Mouse (Mus musculus) erythroid progenitor cell, adult 5-6 weeks (primary cell): ENCODE data around the gene 2700097O09Rik. TPM values are rescaled to one million over a fixed set of nuclear protein-coding genes. Genes with fewer than 3 reads are reported as not detected.
"Not testable (repeated sequence)": the region's sequence is repeated elsewhere in the genome, so short reads cannot be mapped to it uniquely, and the experiment has no call there.

Source experiments
- ATAC-seq: replicated peaks from 2 replicates; pipeline ENCODE4 v1.8.0; 2016; ENCODE audit warnings: moderate number of reproducible peaks, mild to moderate bottlenecking, moderate TSS enrichment, inconsistent platforms; ENCODE audit not compliant: poor library complexity, low FRiP score, severe bottlenecking
- total RNA-seq, 2 experiments: library from RNA; stranded (forward) in 1 of 2; stranded (reverse) in 1 of 2; fragments of 150-400 nt in 1 of 2; fragments of 186-747, 209-891 nt in 1 of 2; gene quantifications; 2 replicates each; pipeline versions ENCODE4 v1.2.3 to v1.2.4; 2015 to 2017; ENCODE audit warnings: low replicate concordance in 2 of 2

Gene 2700097O09Rik
- total RNA-seq, 2 experiments from 2014 or later = 6.7 to 27.2 TPM

DNA sequence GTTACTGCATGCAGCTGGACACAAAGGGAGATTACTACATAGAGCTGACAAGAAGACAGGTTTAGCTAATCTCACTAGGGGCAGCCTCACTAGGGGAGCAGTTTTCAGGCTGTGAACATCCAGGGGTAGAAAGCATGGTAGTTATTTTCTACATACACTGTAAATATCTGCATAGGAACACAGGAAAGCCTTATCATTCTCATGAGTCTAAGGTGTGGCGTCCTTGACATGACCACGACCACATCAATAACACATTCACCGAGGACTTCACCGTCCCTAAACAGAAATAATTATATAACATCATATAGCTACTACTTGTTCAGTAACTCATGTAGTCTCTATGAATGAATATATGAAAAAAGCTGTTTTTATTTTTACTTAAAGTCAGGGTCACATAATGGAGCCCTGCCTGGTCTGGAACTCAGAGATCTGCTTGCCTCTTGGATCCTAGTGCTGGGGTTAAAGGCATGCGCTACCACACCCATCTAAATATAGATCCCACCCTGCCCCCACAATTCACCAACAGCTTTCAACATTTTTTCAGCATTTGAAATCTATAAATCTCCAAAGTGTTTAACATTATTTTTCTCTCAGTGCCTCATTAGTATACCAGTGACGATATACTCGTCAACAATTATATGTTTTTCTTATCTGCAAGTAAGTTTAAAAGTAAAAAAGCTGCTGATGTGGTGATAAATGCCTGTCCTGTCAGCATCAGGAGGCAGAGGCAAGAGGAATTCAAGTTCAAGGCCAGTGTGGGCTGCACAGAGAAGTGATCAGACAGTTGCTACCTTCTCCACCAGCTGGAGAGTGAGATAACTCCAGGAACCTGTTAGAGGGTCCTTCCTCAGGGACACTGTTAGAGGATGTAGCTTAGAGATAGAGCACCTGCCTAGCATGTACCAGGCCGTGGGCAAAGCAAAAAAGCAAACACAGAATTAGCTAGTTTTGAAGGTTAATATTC, 28.4 kb downstream of the 2700097O09Rik start:
- peak; percentile 87 for ATAC-seq

DNA sequence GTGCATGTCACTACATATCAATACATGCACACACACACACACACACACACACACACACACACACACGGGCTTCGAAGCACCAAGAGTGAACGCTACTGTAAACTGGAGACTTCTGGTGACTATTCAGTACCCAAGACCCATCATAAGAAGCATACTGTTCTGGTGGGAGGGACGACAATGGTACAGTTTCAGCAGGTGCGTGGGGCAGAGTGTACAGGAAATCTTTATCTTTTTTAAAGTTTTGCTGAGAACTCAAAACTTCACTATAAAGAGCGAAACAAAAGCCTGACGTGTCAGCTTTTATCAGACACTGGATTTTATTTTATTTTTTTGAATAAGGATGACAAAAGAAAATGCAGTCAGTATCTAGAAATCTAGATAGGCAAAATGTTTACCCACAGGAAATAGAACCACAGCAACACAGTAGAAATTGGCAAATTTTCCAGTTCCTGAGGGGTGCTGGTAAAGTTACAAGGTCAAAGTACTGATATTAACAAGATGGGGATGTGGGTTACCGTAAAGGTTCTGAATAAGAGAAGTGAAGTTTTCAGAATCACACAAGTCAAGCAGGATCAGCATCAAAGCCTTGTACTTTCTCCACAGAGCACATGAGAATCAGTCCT, 30.1 kb downstream of the 2700097O09Rik start:
- no peak for ATAC-seq

DNA sequence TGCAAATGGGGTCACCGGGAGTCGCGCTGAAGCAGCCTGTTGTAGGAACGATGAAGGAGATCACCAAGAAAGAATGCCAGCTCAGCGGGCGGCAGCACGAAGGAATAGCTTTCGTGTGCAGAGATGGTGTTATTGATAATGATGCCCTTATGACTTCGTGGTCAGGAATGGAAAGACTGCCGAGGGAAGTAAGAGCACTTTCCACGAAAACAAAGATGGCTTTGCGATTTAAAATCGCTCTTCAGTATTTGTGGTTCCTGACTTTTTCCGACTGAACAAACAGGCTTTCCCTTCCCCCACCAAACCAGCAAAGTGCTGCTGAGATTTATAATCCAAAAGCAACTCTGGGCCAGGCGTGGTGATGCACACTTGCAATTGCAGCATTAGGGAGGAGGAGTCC, 38.9 kb downstream of the 2700097O09Rik start:
- no peak for ATAC-seq

DNA sequence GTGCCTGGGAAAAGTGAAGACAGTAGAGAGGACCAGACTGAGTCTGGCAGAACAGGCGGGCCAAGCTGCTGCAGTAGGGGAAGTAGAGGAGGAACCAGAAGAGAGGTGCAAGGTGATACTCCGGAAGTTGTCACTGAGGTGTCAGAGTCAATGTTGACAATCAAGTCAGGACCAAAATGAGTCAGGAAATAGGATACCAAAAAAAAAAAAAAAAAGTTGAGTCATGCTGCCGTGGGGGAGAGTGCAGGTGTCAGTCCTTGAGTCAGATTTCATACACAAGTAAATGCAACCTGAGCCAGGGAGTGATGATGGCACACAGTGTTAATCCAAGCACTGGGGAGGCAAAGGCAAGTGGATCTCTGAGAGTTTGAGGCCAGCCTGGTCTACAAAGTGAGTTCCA, 52.8 kb downstream of the 2700097O09Rik start:
- no peak for ATAC-seq

DNA sequence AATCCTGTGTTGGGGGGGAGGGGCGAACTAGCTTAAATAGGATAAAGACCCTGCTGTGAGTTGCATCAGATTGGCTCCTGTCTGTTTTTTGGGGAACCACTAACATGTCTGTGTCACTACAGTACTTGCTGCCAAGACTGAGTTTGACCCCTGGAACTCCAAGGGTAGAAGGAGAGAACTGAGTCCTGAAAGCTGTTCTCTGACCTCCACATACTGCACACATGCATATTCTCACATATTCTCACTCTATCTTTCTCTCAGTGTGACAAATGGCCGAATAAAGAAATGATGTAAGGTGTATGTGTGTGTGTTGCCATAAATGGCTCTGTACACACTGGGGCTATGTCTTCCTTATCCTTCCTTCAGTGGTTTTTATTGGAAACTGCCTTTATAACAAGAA, 56.6 kb downstream of the 2700097O09Rik start:
- no peak for ATAC-seq

DNA sequence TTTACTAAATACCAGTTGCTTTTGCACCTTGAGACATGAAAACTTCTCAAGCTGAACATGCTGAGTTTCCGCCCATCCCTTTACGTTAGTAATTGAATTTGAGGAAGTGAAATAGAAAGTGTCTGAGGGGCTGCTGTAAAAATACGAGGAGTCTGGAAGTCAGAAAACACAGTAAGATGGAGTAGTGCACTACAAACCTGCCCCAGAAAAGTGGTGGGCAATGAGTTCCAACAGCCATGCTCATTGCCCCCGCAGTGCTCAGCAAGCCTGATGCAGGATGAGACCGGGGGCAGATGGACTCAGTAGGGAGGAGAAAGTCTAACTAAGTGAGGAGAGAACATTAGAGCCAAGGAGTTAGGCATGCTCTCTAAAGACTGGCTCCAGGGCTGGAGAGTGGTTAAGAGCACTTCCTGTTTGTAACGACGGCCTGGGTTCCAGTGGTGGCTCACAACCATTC, 60.5 kb downstream of the 2700097O09Rik start:
- ATAC-seq = no peak

DNA sequence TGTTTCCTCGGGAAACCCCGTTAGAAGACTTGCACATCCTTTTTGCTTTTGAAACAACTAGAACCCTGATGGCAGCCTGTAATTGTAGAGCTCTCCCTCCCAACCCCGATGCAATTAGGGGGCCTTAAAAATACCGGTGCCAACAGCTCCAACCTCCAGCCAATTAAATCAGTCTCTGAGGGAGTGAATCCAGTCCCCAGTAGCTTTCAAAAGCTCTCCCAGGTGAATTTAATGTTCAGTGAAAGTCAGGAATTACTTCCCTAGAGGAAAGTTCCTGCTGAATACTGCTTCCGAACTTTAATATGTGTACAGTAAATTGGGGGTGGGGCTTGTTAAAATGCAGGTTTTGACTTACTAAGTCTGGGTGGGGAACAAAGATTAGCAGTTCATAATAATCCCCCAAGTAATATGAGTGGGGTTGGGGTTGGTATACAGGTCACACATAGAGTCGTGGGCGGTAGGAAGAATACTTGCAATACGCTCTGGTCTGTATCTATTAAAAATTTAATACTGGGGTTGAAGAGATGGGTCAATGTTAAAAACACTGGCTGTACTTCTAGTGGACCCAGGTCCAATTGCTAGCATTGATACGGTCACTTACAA, 62.7 kb downstream of the 2700097O09Rik start:
- ATAC-seq = no peak

DNA sequence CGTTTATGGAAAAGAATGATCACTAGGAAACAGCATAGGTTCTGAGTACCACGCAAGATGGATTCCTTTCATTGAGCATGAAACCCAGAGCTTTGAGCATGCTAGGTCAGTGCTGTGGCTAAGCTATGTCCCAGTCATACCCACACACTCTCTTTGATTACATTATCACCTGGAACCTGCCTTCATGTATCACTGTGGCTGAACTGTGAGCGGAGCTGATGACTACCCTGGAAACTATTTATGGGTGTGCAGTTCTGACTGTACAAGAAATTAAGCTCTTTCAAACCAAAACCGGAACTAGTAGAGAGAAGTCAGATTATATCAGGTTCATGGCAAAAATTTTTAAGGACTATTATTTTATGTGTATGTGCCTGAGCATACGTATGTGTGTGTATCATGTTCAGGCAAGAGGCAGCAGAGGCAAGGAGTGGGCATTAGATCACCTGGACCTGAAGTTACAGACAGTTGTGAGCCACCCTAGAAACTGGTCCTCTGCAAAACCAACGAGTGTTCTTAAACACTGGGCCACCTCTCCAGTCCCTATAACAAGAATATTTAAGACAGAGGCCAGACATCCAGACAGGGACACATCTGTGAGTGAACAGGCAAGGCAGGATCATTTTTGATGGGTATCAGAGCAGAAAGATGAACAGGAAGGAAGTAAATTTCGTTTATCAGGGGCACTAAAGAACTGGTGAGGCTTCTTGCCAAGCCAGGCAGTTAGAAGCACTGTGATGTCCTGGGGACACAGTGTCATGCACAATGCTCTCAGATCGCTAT, 63.4 kb downstream of the 2700097O09Rik start:
- ATAC-seq = 0 out of 2 replicates have a peak, but pooled peaks have one; percentile 39

DNA sequence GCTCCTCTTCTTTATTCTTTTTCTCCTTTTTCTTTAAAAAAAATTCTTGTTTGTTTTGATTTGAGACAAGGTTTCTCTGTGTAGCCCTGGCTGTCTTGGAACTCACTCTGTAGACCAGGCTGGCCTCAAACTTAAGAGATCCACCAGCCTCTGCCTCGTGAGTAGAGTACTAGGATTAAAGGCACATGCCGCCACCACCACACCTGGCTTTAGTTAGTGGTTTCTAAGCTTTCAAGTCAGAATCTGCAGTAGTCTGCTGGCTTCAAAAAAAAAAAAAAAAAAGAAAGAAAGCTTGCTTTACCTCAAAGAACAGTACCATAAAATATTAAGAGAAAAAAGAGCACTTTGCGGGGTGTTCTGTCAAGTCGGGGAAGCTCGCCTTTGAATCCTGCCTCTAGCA, 64.5 kb downstream of the 2700097O09Rik start:
- ATAC-seq = no peak

DNA sequence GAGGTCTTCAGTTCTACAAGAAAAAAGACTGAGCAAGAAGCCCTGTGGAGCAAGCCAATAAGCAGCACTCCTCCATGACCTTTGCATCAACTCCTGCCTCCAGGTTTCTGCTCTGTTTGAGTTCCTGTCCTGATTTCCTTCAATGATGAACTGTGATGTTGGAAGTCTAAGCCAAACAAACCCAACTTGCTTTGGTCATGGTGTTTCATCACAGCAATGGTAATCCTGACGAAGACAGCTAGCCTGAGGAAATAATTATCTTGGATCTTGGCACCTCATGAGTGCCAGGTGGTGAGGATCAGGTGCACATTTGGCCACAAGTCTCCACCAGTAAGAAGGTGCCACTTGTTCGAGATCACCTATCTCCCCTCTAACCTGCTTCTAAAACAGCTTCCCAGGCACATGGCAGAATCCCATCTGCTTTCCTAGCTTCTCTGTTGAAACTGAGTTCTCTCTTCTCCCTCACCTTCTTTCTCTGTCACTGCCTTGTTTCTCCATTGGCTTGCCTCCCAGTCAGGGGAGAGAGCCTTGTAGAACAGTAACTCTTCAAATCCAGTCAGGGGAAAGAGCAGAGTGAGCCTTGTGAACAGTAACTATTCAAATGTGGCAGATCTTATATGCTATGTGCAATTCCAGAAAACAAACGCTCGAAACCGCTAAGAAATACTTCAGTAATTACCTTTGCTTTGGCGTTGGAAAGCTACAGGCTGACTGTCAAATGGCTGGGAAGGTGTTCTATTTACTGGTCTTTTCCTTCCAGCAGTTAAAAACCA, 66.1 kb downstream of the 2700097O09Rik start, which contains the start of gene Baz1a:
Gene Baz1a (minus strand): TSS at position 723 of the 773 bp plus-strand sequence.
- ATAC-seq = no peak

DNA sequence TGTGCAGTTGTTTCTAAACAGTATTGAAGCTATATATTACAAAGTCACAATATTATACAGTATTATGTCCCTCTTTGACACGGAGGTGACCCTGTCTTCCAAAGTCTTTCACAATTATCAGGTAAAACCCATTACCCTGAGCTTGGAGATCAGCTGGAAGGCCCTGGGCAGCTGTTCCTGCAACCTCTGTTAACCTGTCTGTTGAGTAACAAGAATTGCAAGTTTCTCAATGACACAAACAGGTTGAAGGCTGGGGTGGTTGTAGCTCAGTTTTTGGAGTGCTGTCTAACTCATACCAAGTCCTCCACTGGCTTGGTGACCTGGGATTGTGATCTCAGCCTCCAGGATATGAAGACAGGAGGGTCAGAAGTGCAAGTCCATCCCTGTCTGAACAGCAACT, 66.9 kb downstream of the 2700097O09Rik start:
- ATAC-seq = no peak

DNA sequence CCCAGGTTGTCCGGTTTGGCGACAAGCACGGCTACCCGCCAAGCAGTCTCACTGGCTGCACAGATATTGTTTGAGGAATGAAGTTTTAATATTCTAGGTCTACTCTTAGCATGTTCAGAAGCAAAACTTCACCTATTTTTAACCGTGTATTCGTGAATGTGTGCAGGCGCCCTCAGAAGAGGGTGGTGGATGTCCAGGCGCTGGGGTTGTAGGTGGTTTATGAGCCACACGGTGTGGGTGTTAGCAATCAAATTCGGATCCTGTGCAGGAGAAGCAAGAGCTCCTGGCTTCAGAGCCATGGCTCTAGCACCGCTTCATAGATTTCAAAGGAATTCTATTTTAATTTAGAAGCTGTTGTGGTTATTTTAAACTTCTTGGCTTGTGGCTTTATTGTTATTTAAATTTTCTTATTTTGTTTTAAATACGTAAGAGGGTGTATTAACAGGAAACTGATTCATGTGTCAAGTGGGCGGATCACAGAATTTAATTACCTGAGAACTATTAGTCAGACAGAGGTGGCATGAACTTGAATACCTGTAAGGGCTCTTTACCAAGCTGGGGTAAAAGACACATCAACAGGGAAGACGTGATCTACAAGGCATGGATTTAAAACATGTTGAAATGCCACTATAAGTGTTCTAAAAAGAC, 72.4 kb downstream of the 2700097O09Rik start:
- no peak for ATAC-seq

DNA sequence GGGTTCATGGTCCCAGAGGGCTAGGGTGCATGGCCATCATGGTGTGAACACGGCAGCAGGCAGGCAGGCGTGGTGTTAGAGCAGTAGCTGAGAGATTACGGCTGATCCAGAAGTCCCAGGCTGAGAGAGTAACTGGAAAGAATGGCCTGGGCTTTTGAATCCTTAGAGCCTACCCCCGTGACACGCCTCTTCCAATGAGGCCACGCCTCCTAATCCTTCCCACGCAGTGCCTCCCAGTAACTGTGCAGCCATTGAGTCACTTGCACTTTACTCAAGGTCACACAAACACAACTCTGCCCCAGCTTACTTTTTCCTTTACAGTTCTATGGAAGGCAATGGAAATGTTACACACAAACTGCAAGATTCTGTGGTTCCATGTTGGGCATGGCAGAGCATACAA, 73.8 kb downstream of the 2700097O09Rik start:
- ATAC-seq = no peak

DNA sequence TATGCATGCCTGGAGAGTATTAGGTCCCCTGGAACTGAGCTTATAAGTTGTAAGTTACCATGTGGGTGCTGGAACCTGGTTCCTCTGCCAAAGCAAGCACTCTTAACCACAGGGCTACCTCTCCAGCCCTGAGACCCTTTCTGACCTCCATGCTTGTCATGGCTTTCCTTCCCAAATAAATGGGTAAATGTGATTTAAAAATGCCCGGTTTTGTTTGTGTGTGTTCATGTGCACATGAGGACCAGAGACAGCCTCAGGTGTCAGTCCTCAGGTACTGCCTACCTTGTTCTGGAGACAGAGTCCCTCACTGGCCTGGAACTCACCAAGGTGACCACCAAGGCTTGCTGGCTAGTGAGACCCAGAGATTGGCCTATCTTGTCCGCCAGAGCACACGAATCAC, 75.5 kb downstream of the 2700097O09Rik start:
- ATAC-seq = no peak

DNA sequence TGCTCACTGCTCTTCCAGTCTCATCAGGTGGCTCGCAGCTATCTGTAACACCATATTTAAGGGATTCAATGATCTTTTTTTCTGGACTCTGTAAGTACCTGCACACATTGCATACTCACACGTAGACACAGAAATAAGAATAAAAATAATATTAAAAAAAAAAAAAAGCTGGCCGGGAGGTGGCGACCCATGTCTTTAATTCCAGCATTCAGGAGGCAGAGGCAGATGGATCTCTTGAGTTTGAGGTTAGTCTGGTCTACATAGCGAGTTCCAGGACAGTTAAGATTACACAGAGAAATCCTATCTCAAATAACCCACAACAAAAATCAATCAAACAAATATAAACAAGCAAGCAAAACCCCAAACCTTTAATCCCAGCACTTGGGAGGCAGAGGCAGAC, 76.1 kb downstream of the 2700097O09Rik start:
- ATAC-seq = no peak

DNA sequence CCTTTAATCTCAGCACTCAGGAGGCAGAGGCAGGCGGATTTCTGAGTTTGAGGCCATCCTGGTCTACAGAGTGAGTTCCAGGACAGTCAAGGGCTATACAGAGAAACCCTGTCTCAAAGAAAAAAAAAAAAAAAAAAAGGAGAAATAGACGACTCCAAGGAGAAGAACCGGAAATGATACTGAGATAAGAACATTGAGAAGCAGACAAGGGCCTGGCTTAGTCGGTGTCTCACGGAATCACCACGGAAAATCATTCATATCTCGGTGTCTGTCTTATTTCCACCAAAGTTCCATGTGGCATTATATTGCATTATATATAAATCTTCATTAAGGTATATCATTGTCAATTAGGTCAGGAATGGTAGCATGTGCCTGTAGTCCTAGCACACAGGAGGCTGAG, 77.4 kb downstream of the 2700097O09Rik start:
- not testable (repeated sequence) for ATAC-seq

DNA sequence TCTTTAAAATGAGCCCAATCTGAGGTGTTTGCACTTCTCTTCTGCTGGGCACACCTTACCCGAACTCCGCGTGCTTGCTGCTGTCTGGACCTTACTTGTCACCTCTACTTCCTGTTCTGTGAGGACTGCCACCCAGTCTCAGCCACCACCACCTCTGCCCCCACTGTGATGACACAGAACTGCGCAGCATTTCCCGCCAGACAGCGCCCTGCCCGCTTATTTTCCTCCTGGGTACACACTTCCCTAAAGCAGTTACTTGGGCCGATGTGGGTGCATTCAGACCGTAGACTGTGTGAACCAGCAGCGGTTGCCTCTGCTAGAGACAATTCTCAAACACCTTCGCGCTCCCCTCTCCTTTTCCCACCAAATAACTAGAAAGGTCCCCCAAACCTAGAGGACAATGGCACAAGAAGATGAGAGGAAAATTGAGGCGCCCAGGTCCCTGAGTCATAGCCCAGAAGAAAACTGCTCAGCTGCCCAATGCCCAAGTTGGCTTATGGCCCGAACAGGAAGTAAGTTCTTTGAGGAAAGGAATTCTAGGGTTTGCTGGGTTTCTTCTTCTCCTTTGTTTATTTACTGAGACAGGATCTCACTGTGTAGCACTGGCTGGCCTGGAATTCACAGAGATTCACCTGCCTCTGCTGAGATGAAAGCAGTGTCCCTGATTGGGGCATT, 80.8 kb downstream of the 2700097O09Rik start:
- ATAC-seq = no peak

DNA sequence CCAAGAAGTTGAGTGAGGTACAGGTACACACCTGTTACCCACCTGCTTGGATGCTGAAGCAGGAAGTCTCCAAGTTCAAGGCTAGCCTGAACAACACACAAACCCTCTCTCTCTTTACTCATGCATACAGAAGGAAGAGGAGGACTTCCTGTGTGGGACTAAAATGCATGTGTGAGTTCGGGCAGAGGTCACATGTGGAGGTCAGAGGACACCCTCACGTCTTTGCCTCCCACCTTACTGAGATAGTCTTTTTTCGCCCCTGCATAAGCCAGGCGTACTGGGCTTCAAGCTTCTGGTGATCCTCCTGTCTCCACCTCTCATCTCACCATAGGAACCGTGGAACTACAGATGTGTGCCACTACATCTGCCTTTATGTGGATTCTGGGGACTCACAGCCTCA, 81.5 kb downstream of the 2700097O09Rik start:
- no peak for ATAC-seq
